ENCODE assay signal across 21 mouse cellular contexts in genomic region chr11:119675546-119675945, GRCm38 (mm10).
A peak's percentile ranks its signal among the peaks of the same experiment; 100 is the strongest.
DNase-seq lines count a peak whose midpoint lies in the region; ATAC-seq and TF ChIP-seq lines count a peak whose summit lies in the region.
"Had no signal": no experiment of that assay in that cellular context is flagged by ENCODE, and none has a peak within 500 bp of the region (broad histone marks: within the 10 kb centered on the region; RNA-seq: fewer than 3 reads in every experiment).

No protein-coding gene starts in this region.

- no peak overlapping the region for H3K4me3 ChIP-seq in limb, embryonic 12.5 days (replicated peaks)
- no peak overlapping the region for H3K4me3 ChIP-seq in limb, embryonic 10.5 days
- no peak overlapping the region for H3K4me3 ChIP-seq in myocyte
- H3K4me3 ChIP-seq: embryonic facial prominence, embryonic 15.5 days; erythroblast, embryonic 14.5 days; forebrain, embryonic 10.5 days; gastrocnemius, adult 2 months; heart, embryonic 13.5 days; intestine, embryonic 15.5 days had no signal

- H3K9me3 ChIP-seq in limb, embryonic 12.5 days = peaks cover 4% of the 10 kb centered on the region; the same call in 1 of the 2 replicates
- H3K9me3 ChIP-seq in limb, embryonic 10.5 days (replicated peaks) = no peaks in the 10 kb centered on the region
- H3K9me3 ChIP-seq: embryonic facial prominence, embryonic 15.5 days; forebrain, embryonic 10.5 days; heart, embryonic 13.5 days; intestine, embryonic 15.5 days had no signal

- no peak for TF ChIP-seq CTCF in Patski (IDR thresholded peaks at IDR 0.05)

- no peak for TF ChIP-seq POLR2A in myocyte (IDR thresholded peaks at IDR 0.05; ENCODE audit: insufficient read length, low read depth)

- peak; percentile 52 to 53 for DNase-seq in cerebellum, postnatal 25 days
- DNase-seq in cerebellum, adult 11-12 months = no peak
- DNase-seq in limb, embryonic 10.5 days (ENCODE audit: low spot score) = no peak
- DNase-seq in Patski (ENCODE audit: low read depth, low spot score) = no peak
- DNase-seq: adrenal gland, adult 2 months; adrenal gland, postnatal 25 days; cerebellum, adult 8-10 months; embryo, embryonic 11 days; gastrocnemius, adult 2 months; gastrocnemius, postnatal 25 days; heart, postnatal 36 days had no signal

- H3K79me2 ChIP-seq in myocyte (ENCODE audit: control insufficient read depth, insufficient read depth) = peaks cover 80% of the 10 kb centered on the region

- H3K27ac ChIP-seq in limb, embryonic 12.5 days = peak overlapping the region; percentile 36; the same call in 1 of the 2 replicates
- H3K27ac ChIP-seq in limb, embryonic 10.5 days = no peak overlapping the region
- H3K27ac ChIP-seq: embryonic facial prominence, embryonic 15.5 days; gastrocnemius, adult 2 months; heart, embryonic 13.5 days; intestine, embryonic 15.5 days had no signal

- CTCF ChIA-PET in Patski (lab: Charles Lee) = interaction anchor here (0.9 to 1.9 kb wide), 7 partner anchors 8 to 73 kb away, joined by 3 to 5 read pairs (median 3); partner anchors contain the start of gene Rptor

- 75% methylated on average over 6 of the region's 6 CpGs for WGBS in limb, embryonic 12.5 days
- 79% methylated on average over 6 of the region's 6 CpGs for WGBS in limb, embryonic 10.5 days

- no peak overlapping the region for H3ac ChIP-seq in myocyte (ENCODE audit: control insufficient read depth, insufficient read length)

- H3K9ac ChIP-seq in limb, embryonic 12.5 days (replicated peaks) = no peak overlapping the region
- H3K9ac ChIP-seq: embryonic facial prominence, embryonic 15.5 days; heart, embryonic 13.5 days; intestine, embryonic 15.5 days had no signal

- H3K4me1 ChIP-seq in limb, embryonic 12.5 days (replicated peaks) = peaks cover 55% of the 10 kb centered on the region
- peaks cover 46% of the 10 kb centered on the region for H3K4me1 ChIP-seq in limb, embryonic 10.5 days

- POLR2A ChIA-PET in Patski (lab: Charles Lee) = interaction anchor here (0.6 to 0.8 kb wide), 2 partner anchors 88 to 123 kb away, joined by 3 read pairs; no protein-coding TSS in a partner anchor

- in situ Hi-C loops in Patski (cut with MboI; ENCODE audit: low pct_unique_long_range_greater_than_20kb) = no loop called here

- H3K36me3 ChIP-seq in limb, embryonic 12.5 days = peaks cover 6% of the 10 kb centered on the region; the same call in 1 of the 2 replicates
- peaks cover 15% of the 10 kb centered on the region for H3K36me3 ChIP-seq in limb, embryonic 10.5 days
- H3K36me3 ChIP-seq in myocyte (ENCODE audit: control insufficient read depth, insufficient read depth) = no peaks in the 10 kb centered on the region
- H3K36me3 ChIP-seq: embryonic facial prominence, embryonic 15.5 days; intestine, embryonic 15.5 days had no signal

- no peak for ATAC-seq in limb, embryonic 12.5 days (ENCODE audit: insufficient number of reproducible peaks, insufficient read depth, low FRiP score, low TSS enrichment, low read depth)
- ATAC-seq in Patski = peak; percentile 40
- no peak for ATAC-seq in megakaryocyte progenitor cell, adult 5-6 weeks (replicated peaks; ENCODE audit: poor library complexity)
- ATAC-seq: forebrain, embryonic 14.5 days; intestine, embryonic 15.5 days had no signal

- H3K4me2 ChIP-seq in limb, embryonic 12.5 days = no peak overlapping the region
- peak overlapping the region; percentile 61 for H3K4me2 ChIP-seq in myocyte (ENCODE audit: low read depth)
- H3K4me2 ChIP-seq: embryonic facial prominence, embryonic 15.5 days; heart, embryonic 13.5 days; intestine, embryonic 15.5 days had no signal

- no peaks in the 10 kb centered on the region for H3K27me3 ChIP-seq in limb, embryonic 12.5 days
- H3K27me3 ChIP-seq in limb, embryonic 10.5 days (ENCODE audit: low read depth, poor library complexity, severe bottlenecking) = no peaks in the 10 kb centered on the region
- H3K27me3 ChIP-seq in Patski (no peaks in the 10 kb centered on the region), myocyte (ENCODE audit: control insufficient read depth, insufficient read depth, insufficient read length) (no peaks in the 10 kb centered on the region)
- H3K27me3 ChIP-seq: CH12.LX; embryonic facial prominence, embryonic 15.5 days; heart, embryonic 13.5 days; intestine, embryonic 15.5 days had no signal

TF ChIP-seq in myocyte, 11 proteins besides CTCF, POLR2A, EP300 and RAD21:
- TF ChIP-seq CEBPB (IDR thresholded peaks at IDR 0.05; ENCODE audit: insufficient read depth, poor library complexity, severe bottlenecking) (no peak), TCF12 (IDR thresholded peaks at IDR 0.05; ENCODE audit: insufficient read depth, poor library complexity, severe bottlenecking) (no peak), SRF (IDR thresholded peaks at IDR 0.05; ENCODE audit: control insufficient read depth, insufficient read length, low read depth) (no peak), POLR2AphosphoS2 (IDR thresholded peaks at IDR 0.05; ENCODE audit: insufficient read length, low read depth) (no peak), E2F4 (IDR thresholded peaks at IDR 0.05; ENCODE audit: insufficient read depth) (no peak), USF1 (IDR thresholded peaks at IDR 0.05; ENCODE audit: low read depth) (no peak), TCF3 (IDR thresholded peaks at IDR 0.05; ENCODE audit: insufficient read length, low read depth) (no peak), MYOG (IDR thresholded peaks at IDR 0.05; ENCODE audit: control insufficient read depth in 1 of 3, insufficient read depth in 1 of 3, insufficient read length in 2 of 3, low read depth in 2 of 3) (no peak), MYOD1 (IDR thresholded peaks at IDR 0.05; ENCODE audit: control insufficient read depth in 1 of 3, insufficient read length in 2 of 3, low read depth in 2 of 3) (no peak)
TF ChIP-seq in myocyte: peak in this region for 0.

Comparison
In these comparisons a context has a peak if more than half of its experiments do, and no peak if none do; other contexts are left out.
1. DNase-seq: peak in cerebellum, postnatal 25 days (2 of 2); none in cerebellum, adult 11-12 months (single experiment), limb, embryonic 10.5 days (single experiment) and Patski (single experiment).